Mouse (Mus musculus): ENCODE results near the gene Gm7173.
A peak's percentile ranks its signal among the peaks of the same experiment; 100 is the strongest.

Gene Gm7173

DNA sequence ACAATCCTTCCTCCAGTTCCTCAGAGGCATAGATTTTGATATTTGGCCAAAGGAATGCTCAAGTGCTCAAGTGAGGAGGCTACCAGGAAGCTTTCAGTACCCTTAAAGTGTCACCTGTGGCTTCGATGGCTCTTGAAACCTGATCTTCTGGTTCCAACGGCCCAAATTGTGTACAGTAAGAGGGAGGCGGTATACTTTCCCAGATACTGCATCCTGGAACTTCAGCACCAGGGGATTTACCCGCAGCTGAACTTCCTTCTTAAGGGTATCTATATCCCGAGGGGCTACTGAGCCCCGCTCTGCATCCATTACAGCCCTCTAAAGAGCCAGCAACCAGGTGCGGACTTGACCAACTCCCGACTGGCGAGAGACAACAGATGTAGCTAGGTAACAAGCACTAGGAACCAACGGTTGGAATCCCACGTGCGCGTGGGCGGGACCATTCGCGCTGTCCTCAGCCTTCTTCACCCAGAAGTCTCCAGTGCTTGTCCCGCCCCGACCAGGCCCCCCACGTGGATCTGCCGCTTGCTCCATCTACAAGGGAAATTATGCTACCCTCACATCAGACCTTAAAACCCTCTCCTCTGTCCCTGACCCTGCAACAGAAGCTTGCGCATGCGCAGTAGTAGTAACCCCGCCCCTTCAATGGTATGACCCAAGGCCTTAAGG is at the start of gene Gm7173:
TSS of gene Gm7173 (minus strand) at position 309 of the 669 bp plus-strand sequence.
- peak; percentile 61 for DNase-seq (ENCODE audit: low read depth, low spot score)

GRCm38 (mm10) chrX:79517646-79518016 is 546 bp upstream of the Gm7173 start:
- DNase-seq (ENCODE audit: low read depth, low spot score) = no peak

GRCm38 (mm10) chrX:79316790-79317189 is 200.3 kb downstream of the Gm7173 start:
- peak; percentile 54 for DNase-seq (ENCODE audit: low read depth, low spot score)

Measured in ES-CJ7 (cell line).